Mouse (Mus musculus): ENCODE measurements at regions not wholly inside any gene's neighbourhood (a gene's known extent, or its start where the extent isn't known, plus 50 kb on each side); places are given as distances from the start of the nearest gene placed in this dataset.

GRCm38 (mm10) chr3:119653007-119653565 lies 131.2 kb downstream of the Ptbp2 start:
- Histone ChIP-seq H3K36me3 (no peaks in the 10 kb centered on the region), H3K4me1 (no peaks in the 10 kb centered on the region), H3K27me3 (ENCODE audit: insufficient read depth, poor library complexity, severe bottlenecking) (no peaks in the 10 kb centered on the region), H3K27ac (no peak overlapping the region), H3K4me3 (no peak overlapping the region), H3K9me3 (no peaks in the 10 kb centered on the region)
- WGBS, result 88% methylated on average over 14 of the region's 14 CpGs
- DNase-seq (ENCODE audit: low spot score), result no peak

- H3K9me3 ChIP-seq, result no peaks in the 10 kb centered on the region
- H3K27me3 ChIP-seq (ENCODE audit: insufficient read depth, poor library complexity, severe bottlenecking), result no peaks in the 10 kb centered on the region
- no peak overlapping the region for H3K4me3 ChIP-seq
- no peaks in the 10 kb centered on the region for H3K36me3 ChIP-seq
- no peak for DNase-seq (ENCODE audit: low spot score)
- H3K27ac ChIP-seq, result no peak overlapping the region
- 44% methylated on average over 3 of the region's 3 CpGs for WGBS
- no peaks in the 10 kb centered on the region for H3K4me1 ChIP-seq
These were observed 145.6 kb downstream of the Ptbp2 start for GRCm38 (mm10) chr3:119638633-119639032.

- Histone ChIP-seq H3K4me3 (no peak overlapping the region), H3K4me1 (no peaks in the 10 kb centered on the region), H3K9me3 (no peaks in the 10 kb centered on the region), H3K27me3 (ENCODE audit: insufficient read depth, poor library complexity, severe bottlenecking) (no peaks in the 10 kb centered on the region), H3K36me3 (no peaks in the 10 kb centered on the region), H3K27ac (no peak overlapping the region)
- no peak for DNase-seq (ENCODE audit: low spot score)
- 75% methylated on average over 3 of the region's 3 CpGs for WGBS
These were observed 148.6 kb downstream of the Ptbp2 start for GRCm38 (mm10) chr3:119635641-119636040.

GRCm38 (mm10) chr3:119633516-119633915 lies 150.8 kb downstream of the Ptbp2 start:
- 78% methylated on average over 2 of the region's 2 CpGs for WGBS
- no peak for DNase-seq (ENCODE audit: low spot score)
- no peaks in the 10 kb centered on the region for H3K36me3 ChIP-seq
- H3K9me3 ChIP-seq, result no peaks in the 10 kb centered on the region
- H3K27me3 ChIP-seq (ENCODE audit: insufficient read depth, poor library complexity, severe bottlenecking), result no peaks in the 10 kb centered on the region
- H3K4me3 ChIP-seq, result no peak overlapping the region
- no peaks in the 10 kb centered on the region for H3K4me1 ChIP-seq
- no peak overlapping the region for H3K27ac ChIP-seq

GRCm38 (mm10) chr3:119606116-119606515 lies 178.2 kb downstream of the Ptbp2 start:
- Histone ChIP-seq H3K9me3 (no peaks in the 10 kb centered on the region), H3K27ac (no peak overlapping the region), H3K36me3 (no peaks in the 10 kb centered on the region), H3K4me3 (no peak overlapping the region), H3K27me3 (ENCODE audit: insufficient read depth, poor library complexity, severe bottlenecking) (no peaks in the 10 kb centered on the region), H3K4me1 (no peaks in the 10 kb centered on the region)
- 76% methylated on average over 1 of the region's 1 CpGs for WGBS
- no peak for DNase-seq (ENCODE audit: low spot score)

- Histone ChIP-seq H3K36me3 (no peaks in the 10 kb centered on the region), H3K9me3 (no peaks in the 10 kb centered on the region), H3K4me3 (no peak overlapping the region), H3K4me1 (no peaks in the 10 kb centered on the region), H3K27me3 (ENCODE audit: insufficient read depth, poor library complexity, severe bottlenecking) (no peaks in the 10 kb centered on the region), H3K27ac (no peak overlapping the region)
- DNase-seq (ENCODE audit: low spot score), result no peak
- 83% methylated on average over 4 of the region's 4 CpGs for WGBS
These were observed 195.3 kb downstream of the Ptbp2 start for GRCm38 (mm10) chr3:119588872-119589416.

- Histone ChIP-seq H3K27ac (no peak overlapping the region), H3K27me3 (ENCODE audit: insufficient read depth, poor library complexity, severe bottlenecking) (no peaks in the 10 kb centered on the region), H3K36me3 (no peaks in the 10 kb centered on the region), H3K4me1 (no peaks in the 10 kb centered on the region), H3K4me3 (no peak overlapping the region), H3K9me3 (no peaks in the 10 kb centered on the region)
- no peak for DNase-seq (ENCODE audit: low spot score)
- 69% methylated on average over 2 of the region's 2 CpGs for WGBS
These were observed 196.3 kb downstream of the Ptbp2 start for GRCm38 (mm10) chr3:119587971-119588370.

- Histone ChIP-seq H3K27me3 (ENCODE audit: insufficient read depth, poor library complexity, severe bottlenecking) (no peaks in the 10 kb centered on the region), H3K27ac (no peak overlapping the region), H3K4me1 (no peaks in the 10 kb centered on the region), H3K9me3 (no peaks in the 10 kb centered on the region), H3K4me3 (no peak overlapping the region), H3K36me3 (no peaks in the 10 kb centered on the region)
- WGBS, result 80% methylated on average over 3 of the region's 3 CpGs
- no peak for DNase-seq (ENCODE audit: low spot score)
These were observed 208.8 kb downstream of the Ptbp2 start for GRCm38 (mm10) chr3:119575516-119575915.

GRCm38 (mm10) chr3:119537884-119538283 lies 246.4 kb downstream of the Ptbp2 start:
- no peak overlapping the region for H3K4me3 ChIP-seq
- H3K27ac ChIP-seq, result no peak overlapping the region
- WGBS, result 72% methylated on average over 7 of the region's 7 CpGs
- no peaks in the 10 kb centered on the region for H3K36me3 ChIP-seq
- no peak for DNase-seq (ENCODE audit: low spot score)
- H3K27me3 ChIP-seq (ENCODE audit: insufficient read depth, poor library complexity, severe bottlenecking), result no peaks in the 10 kb centered on the region
- H3K4me1 ChIP-seq, result no peaks in the 10 kb centered on the region
- H3K9me3 ChIP-seq, result no peaks in the 10 kb centered on the region

- 87% methylated on average over 10 of the region's 10 CpGs for WGBS
- no peaks in the 10 kb centered on the region for H3K36me3 ChIP-seq
These were observed 259.6 kb downstream of the Ptbp2 start for GRCm38 (mm10) chr3:119524510-119525123.

GRCm38 (mm10) chr3:119512596-119512995 lies 271.7 kb downstream of the Ptbp2 start:
- no peaks in the 10 kb centered on the region for H3K27me3 ChIP-seq (ENCODE audit: insufficient read depth, poor library complexity, severe bottlenecking)
- H3K36me3 ChIP-seq, result no peaks in the 10 kb centered on the region
- no peak overlapping the region for H3K4me3 ChIP-seq
- H3K27ac ChIP-seq, result no peak overlapping the region
- peaks cover 3% of the 10 kb centered on the region; the same call in 1 of the 2 replicates for H3K4me1 ChIP-seq
- no peak for DNase-seq (ENCODE audit: low spot score)
- WGBS, result 71% methylated on average over 2 of the region's 2 CpGs
- no peaks in the 10 kb centered on the region for H3K9me3 ChIP-seq

More at GRCm38 (mm10) chr3:119524510-119525123, 259.6 kb downstream of the Ptbp2 start:
- no peaks in the 10 kb centered on the region for H3K4me1 ChIP-seq
- no peak for DNase-seq (ENCODE audit: low spot score)
- no peak overlapping the region for H3K27ac ChIP-seq
- H3K9me3 ChIP-seq, result no peaks in the 10 kb centered on the region
- H3K4me3 ChIP-seq, result no peak overlapping the region
- no peaks in the 10 kb centered on the region for H3K27me3 ChIP-seq (ENCODE audit: insufficient read depth, poor library complexity, severe bottlenecking)

- Histone ChIP-seq H3K4me1 (peaks cover 4% of the 10 kb centered on the region; the same call in 1 of the 2 replicates), H3K9me3 (no peaks in the 10 kb centered on the region), H3K36me3 (no peaks in the 10 kb centered on the region), H3K4me3 (no peak overlapping the region), H3K27me3 (ENCODE audit: insufficient read depth, poor library complexity, severe bottlenecking) (no peaks in the 10 kb centered on the region), H3K27ac (no peak overlapping the region)
- 59% methylated on average over 4 of the region's 4 CpGs for WGBS
- DNase-seq (ENCODE audit: low spot score), result no peak
These were observed 275.1 kb downstream of the Ptbp2 start for GRCm38 (mm10) chr3:119509132-119509531.

GRCm38 (mm10) chr3:119503471-119503972 lies 280.7 kb downstream of the Ptbp2 start:
- no peak for DNase-seq (ENCODE audit: low spot score)
- WGBS, result 29% methylated on average over 1 of the region's 1 CpGs
- Histone ChIP-seq H3K4me3 (no peak overlapping the region), H3K4me1 (peaks cover 6% of the 10 kb centered on the region; the same call in 1 of the 2 replicates), H3K27ac (no peak overlapping the region), H3K36me3 (no peaks in the 10 kb centered on the region), H3K9me3 (no peaks in the 10 kb centered on the region), H3K27me3 (ENCODE audit: insufficient read depth, poor library complexity, severe bottlenecking) (no peaks in the 10 kb centered on the region)

Data from heart, embryonic 10.5 days (tissue).